Mouse (Mus musculus): ENCODE measurements around the gene Chchd5. TPM values are rescaled to one million over a fixed set of nuclear protein-coding genes. Genes with fewer than 3 reads are reported as not detected.

Chchd5 gene
- polyA plus RNA-seq, 1 experiment from 2014 or later: 25.9 TPM

DNA sequence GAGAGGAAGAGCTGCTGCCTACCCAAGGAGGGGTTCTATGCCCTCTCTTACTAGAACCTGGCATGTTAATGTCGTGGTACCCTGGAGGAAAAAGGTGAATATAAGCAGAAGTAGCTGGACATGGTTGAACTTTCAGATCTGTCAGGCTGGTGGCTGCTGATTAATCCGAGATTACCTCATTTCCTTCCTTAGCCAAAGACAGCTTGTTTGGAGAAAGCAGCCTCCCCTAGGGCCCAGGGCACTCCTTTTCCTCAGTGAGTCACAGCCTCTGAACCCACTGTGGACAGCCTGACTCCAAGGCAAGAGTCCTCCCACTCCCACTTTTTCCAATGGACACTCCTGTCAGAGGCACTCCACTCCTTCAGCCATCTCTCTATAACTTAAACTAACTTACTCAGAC, 46.1 kb downstream of the Chchd5 start:
- Histone ChIP-seq H3K27me3 (ENCODE audit: control insufficient read depth, insufficient read depth, low read length) (no peaks in the 10 kb centered on the region), H3K4me1 (ENCODE audit: control insufficient read depth, insufficient read depth, low read length) (no peaks in the 10 kb centered on the region), H3K4me3 (ENCODE audit: low read depth, low read length) (no peak overlapping the region), H3K9me3 (ENCODE audit: control insufficient read depth, low read length) (no peaks in the 10 kb centered on the region), H3K36me3 (ENCODE audit: control insufficient read depth, insufficient read depth, low read length) (no peaks in the 10 kb centered on the region), H3K4me2 (ENCODE audit: low read depth, low read length) (no peak overlapping the region), H3K9ac (replicated peaks; ENCODE audit: low read depth, low read length) (no peak overlapping the region), H3K27ac (ENCODE audit: low read depth, low read length) (no peak overlapping the region)
- no peak for ATAC-seq (ENCODE audit: low read depth)
- WGBS: 68% methylated on average over 2 of the region's 2 CpGs

DNA sequence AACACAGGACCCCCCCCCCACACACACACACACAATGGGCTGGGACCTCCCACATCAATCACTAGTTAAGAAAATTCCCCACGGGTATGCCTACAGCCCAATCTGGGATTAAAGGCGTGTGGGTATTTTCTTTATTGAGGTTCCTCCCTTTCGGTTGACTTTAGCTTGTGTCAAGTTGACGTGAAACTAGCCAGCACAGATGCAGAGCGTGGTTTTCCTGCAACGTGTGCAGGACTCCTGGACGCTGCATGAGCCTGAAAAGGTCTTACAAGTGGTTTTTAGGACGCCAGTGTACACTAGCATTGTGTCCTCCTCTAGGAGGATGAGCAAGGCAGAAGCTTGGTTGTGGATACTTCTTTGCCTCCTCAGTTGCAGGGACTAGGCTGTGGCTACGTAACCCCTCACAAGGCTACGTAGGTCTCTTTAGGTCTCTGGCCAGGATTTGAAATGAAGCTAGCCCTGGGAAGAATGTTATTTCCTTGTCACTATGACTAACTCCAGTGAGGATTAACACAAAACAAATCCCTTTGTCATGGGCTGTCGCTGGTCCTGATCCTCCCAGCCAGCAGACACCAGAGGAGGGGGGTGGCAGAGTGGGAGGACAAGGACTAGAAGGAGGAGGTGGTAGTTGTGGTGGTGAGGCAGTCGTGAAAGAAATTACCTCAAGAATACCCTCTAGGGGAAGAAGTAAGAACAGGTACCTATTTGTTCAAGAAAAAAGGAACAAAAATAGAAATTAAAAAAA, 47.3 kb downstream of the Chchd5 start:
- Histone ChIP-seq H3K9ac (replicated peaks; ENCODE audit: low read depth, low read length) (no peak overlapping the region), H3K4me2 (ENCODE audit: low read depth, low read length) (no peak overlapping the region), H3K4me3 (ENCODE audit: low read depth, low read length) (no peak overlapping the region), H3K9me3 (ENCODE audit: control insufficient read depth, low read length) (no peaks in the 10 kb centered on the region), H3K36me3 (ENCODE audit: control insufficient read depth, insufficient read depth, low read length) (no peaks in the 10 kb centered on the region), H3K4me1 (ENCODE audit: control insufficient read depth, insufficient read depth, low read length) (no peaks in the 10 kb centered on the region), H3K27ac (ENCODE audit: low read depth, low read length) (no peak overlapping the region), H3K27me3 (ENCODE audit: control insufficient read depth, insufficient read depth, low read length) (no peaks in the 10 kb centered on the region)
- ATAC-seq (ENCODE audit: low read depth): no peak
- WGBS: 77% methylated on average over 12 of the region's 12 CpGs

DNA sequence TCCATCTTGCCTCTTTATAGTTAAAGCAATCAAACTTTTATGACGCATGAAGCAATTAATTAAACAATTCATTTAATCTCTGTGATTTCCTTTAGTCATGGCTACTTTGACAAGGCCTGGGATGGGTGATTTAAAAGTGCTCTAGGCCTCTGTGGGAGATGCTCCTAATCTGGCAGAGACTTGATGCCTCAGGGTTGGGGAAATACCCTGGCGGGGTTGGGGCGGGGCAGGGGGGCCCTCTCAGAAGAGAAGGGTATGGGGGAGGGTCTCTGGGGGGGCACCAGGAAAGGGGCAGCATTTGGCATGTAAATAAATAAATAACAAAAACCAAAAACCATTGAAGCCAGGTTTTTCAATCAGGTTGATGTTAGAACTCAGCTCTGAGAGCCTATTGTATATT, 48.2 kb downstream of the Chchd5 start:
- H3K27me3 ChIP-seq (ENCODE audit: control insufficient read depth, insufficient read depth, low read length): no peaks in the 10 kb centered on the region
- H3K9me3 ChIP-seq (ENCODE audit: control insufficient read depth, low read length): no peaks in the 10 kb centered on the region
- no peak overlapping the region for H3K4me2 ChIP-seq (ENCODE audit: low read depth, low read length)
- no peak for ATAC-seq (ENCODE audit: low read depth)
- H3K36me3 ChIP-seq (ENCODE audit: control insufficient read depth, insufficient read depth, low read length): no peaks in the 10 kb centered on the region
- 41% methylated on average over 3 of the region's 3 CpGs for whole genome bisulfite sequencing
- H3K27ac ChIP-seq (ENCODE audit: low read depth, low read length): no peak overlapping the region
- no peak overlapping the region for H3K9ac ChIP-seq (replicated peaks; ENCODE audit: low read depth, low read length)
- H3K4me1 ChIP-seq (ENCODE audit: control insufficient read depth, insufficient read depth, low read length): no peaks in the 10 kb centered on the region
- H3K4me3 ChIP-seq (ENCODE audit: low read depth, low read length): no peak overlapping the region

DNA sequence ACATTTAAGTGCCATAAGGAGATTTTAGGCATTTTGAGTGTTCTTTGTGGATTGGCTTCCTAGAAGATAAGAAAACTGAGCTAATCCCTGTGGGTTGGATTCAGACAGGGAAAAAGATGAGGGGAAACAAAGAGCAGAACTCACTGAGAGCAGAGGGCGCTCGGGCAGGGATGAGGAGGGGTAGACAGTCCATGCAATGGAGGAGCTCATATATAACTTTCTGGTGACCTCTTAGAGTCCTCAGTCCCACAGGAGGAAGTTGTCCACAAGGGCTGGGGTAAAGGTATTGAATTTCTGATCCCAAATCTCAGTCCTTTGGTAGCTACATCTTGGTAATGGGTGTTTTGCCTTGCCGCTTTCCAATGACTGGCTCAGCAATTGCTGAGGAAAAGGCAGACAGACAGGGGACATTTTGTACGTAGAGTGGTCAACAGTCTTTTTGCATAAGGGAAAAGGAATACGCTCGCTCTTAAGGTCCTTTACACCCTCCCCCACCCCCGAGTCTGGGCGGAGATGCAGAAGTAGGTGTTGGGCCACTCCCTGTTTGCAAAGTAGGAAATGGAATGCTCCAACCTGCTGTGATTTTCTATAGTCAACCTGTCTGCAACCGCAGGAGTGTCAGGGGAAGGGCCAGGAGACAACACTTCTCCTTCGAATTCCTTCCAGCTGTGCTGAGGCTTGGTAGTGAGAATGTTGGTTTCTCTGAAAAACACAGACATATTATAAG, 48.8 kb downstream of the Chchd5 start:
- Histone ChIP-seq H3K4me2 (ENCODE audit: low read depth, low read length) (no peak overlapping the region), H3K36me3 (ENCODE audit: control insufficient read depth, insufficient read depth, low read length) (no peaks in the 10 kb centered on the region), H3K9me3 (ENCODE audit: control insufficient read depth, low read length) (no peaks in the 10 kb centered on the region), H3K27ac (ENCODE audit: low read depth, low read length) (no peak overlapping the region), H3K4me1 (ENCODE audit: control insufficient read depth, insufficient read depth, low read length) (no peaks in the 10 kb centered on the region), H3K9ac (replicated peaks; ENCODE audit: low read depth, low read length) (no peak overlapping the region), H3K4me3 (ENCODE audit: low read depth, low read length) (no peak overlapping the region), H3K27me3 (ENCODE audit: control insufficient read depth, insufficient read depth, low read length) (no peaks in the 10 kb centered on the region)
- 51% methylated on average over 10 of the region's 10 CpGs for whole genome bisulfite sequencing
- ATAC-seq (ENCODE audit: low read depth): no peak

DNA sequence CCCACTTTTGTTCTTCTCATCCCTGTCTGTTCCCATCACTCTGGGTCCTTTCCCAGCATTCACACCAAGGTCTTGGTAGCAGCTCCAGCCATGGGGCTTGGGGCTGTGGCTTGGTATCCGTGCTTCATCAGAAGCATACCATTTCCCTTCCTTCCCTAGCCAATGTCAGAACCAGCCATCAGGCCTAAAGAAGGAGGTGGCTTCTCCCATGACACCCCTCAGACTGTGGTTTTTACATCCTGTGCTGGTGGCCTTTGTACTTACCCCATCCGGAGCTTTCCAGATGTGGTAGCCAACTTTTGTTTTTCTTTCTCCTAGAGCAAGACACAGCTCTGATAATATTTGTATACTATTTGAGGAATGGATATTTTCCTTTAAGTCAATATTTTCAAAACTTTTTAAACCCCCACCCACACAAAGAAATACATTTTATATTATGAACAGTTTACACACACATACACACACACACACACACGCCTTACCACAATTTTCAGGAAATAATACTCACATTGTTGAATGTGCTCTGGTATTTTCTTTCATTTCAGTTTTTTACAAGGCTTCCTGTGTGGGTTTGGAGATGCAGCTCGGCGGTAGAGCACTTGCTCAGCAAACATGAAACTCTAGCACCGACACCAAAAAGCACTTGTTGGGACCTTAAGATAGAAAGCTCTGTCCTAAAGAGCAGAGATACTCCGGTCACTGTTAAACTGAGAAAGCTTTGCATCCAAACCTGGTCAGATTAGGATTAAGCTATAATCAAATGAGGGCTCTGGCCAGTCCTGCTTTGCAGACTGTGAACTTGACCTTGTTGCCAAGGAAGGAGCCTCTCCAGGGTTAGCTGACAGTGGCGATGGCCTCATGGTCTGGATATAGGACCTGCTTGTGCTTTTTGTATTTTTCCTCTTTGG, 50.7 kb downstream of the Chchd5 start:
- no peak for ATAC-seq (ENCODE audit: low read depth)
- 83% methylated on average over 8 of the region's 8 CpGs for whole genome bisulfite sequencing
- Histone ChIP-seq H3K9ac (replicated peaks; ENCODE audit: low read depth, low read length) (no peak overlapping the region), H3K27ac (ENCODE audit: low read depth, low read length) (no peak overlapping the region), H3K9me3 (ENCODE audit: control insufficient read depth, low read length) (no peaks in the 10 kb centered on the region), H3K4me1 (ENCODE audit: control insufficient read depth, insufficient read depth, low read length) (no peaks in the 10 kb centered on the region), H3K4me2 (ENCODE audit: low read depth, low read length) (no peak overlapping the region), H3K36me3 (ENCODE audit: control insufficient read depth, insufficient read depth, low read length) (no peaks in the 10 kb centered on the region), H3K27me3 (ENCODE audit: control insufficient read depth, insufficient read depth, low read length) (no peaks in the 10 kb centered on the region), H3K4me3 (ENCODE audit: low read depth, low read length) (no peak overlapping the region)

DNA sequence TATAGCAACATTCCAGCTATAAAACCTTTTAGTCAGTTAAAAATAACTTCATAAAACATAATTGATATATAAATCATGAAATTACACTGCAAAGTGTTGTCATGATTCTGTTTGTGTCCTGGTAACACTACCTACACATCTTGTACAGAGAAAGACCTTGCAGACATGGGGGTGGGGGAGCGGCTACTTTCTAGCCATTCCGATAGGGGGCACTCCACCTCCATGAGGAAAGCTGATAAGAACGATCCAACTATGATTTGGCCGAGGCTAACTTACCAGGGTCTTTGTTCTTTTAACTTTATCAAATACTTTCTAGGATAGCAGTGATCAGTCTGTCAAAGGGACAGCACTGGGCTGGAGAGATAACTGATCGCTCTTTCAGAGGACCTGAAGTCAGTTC, 52.0 kb downstream of the Chchd5 start:
- no peak overlapping the region for H3K9ac ChIP-seq (replicated peaks; ENCODE audit: low read depth, low read length)
- no peak overlapping the region for H3K4me3 ChIP-seq (ENCODE audit: low read depth, low read length)
- no peak overlapping the region for H3K4me2 ChIP-seq (ENCODE audit: low read depth, low read length)
- 91% methylated on average over 5 of the region's 5 CpGs for WGBS
- H3K27ac ChIP-seq (ENCODE audit: low read depth, low read length): no peak overlapping the region
- ATAC-seq (ENCODE audit: low read depth): no peak
- no peaks in the 10 kb centered on the region for H3K9me3 ChIP-seq (ENCODE audit: control insufficient read depth, low read length)
- H3K27me3 ChIP-seq (ENCODE audit: control insufficient read depth, insufficient read depth, low read length): no peaks in the 10 kb centered on the region
- no peaks in the 10 kb centered on the region for H3K36me3 ChIP-seq (ENCODE audit: control insufficient read depth, insufficient read depth, low read length)
- no peaks in the 10 kb centered on the region for H3K4me1 ChIP-seq (ENCODE audit: control insufficient read depth, insufficient read depth, low read length)

DNA sequence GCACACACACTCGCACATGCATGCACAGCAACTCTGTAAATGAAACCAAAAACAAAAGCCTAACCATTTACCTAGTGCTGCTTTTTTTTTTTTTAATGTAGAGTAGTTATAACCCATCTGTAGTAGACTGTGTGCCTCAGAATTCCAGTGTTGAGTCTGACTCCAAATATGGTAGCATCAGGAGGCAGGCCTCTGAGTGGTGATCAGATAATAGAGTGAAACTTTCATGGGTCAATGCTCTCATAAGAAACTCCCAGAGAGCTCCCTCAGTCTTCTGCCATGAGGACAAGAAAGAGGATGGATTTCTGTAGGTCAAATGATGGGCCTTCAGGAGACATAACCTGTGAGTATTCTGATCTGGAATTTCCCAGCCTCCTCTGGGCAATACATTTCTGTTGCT, 52.9 kb downstream of the Chchd5 start:
- Histone ChIP-seq H3K9ac (replicated peaks; ENCODE audit: low read depth, low read length) (no peak overlapping the region), H3K4me1 (ENCODE audit: control insufficient read depth, insufficient read depth, low read length) (no peaks in the 10 kb centered on the region), H3K9me3 (ENCODE audit: control insufficient read depth, low read length) (no peaks in the 10 kb centered on the region), H3K4me3 (ENCODE audit: low read depth, low read length) (no peak overlapping the region), H3K27me3 (ENCODE audit: control insufficient read depth, insufficient read depth, low read length) (no peaks in the 10 kb centered on the region), H3K27ac (ENCODE audit: low read depth, low read length) (no peak overlapping the region), H3K36me3 (ENCODE audit: control insufficient read depth, insufficient read depth, low read length) (no peaks in the 10 kb centered on the region), H3K4me2 (ENCODE audit: low read depth, low read length) (no peak overlapping the region)
- ATAC-seq (ENCODE audit: low read depth): no peak
- WGBS: 97% methylated on average over 1 of the region's 1 CpGs

DNA sequence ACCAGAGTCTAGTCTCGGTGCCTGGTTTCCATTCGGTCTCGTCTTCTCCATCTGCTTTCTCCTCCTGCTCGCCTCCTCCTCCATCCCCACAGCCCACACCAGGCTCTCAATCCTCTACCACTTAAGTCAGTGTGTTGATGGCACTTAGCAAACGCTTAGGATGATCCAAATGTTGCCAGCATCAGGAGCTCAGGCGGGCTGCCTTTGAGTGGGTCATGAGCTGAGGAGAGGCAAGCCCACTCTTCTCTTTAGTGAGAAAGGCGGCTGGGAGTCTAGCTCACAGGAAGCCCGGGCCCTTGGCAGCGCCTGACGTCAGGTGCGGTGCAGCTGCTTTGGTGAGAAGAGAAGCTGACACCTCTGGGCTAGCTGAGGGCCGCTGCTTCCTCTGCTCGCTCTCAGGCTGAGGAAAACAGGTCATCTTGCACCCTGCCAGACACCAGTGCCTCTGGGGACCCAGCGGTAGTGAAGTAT, 54.1 kb downstream of the Chchd5 start:
- H3K4me3 ChIP-seq (ENCODE audit: low read depth, low read length): no peak overlapping the region
- H3K27me3 ChIP-seq (ENCODE audit: control insufficient read depth, insufficient read depth, low read length): no peaks in the 10 kb centered on the region
- no peak overlapping the region for H3K9ac ChIP-seq (replicated peaks; ENCODE audit: low read depth, low read length)
- no peak overlapping the region for H3K27ac ChIP-seq (ENCODE audit: low read depth, low read length)
- H3K9me3 ChIP-seq (ENCODE audit: control insufficient read depth, low read length): no peaks in the 10 kb centered on the region
- no peaks in the 10 kb centered on the region for H3K36me3 ChIP-seq (ENCODE audit: control insufficient read depth, insufficient read depth, low read length)
- WGBS: 82% methylated on average over 14 of the region's 14 CpGs
- H3K4me2 ChIP-seq (ENCODE audit: low read depth, low read length): no peak overlapping the region
- no peaks in the 10 kb centered on the region for H3K4me1 ChIP-seq (ENCODE audit: control insufficient read depth, insufficient read depth, low read length)
- ATAC-seq (ENCODE audit: low read depth): no peak
